Mouse (Mus musculus) liver, postnatal 0 days (tissue): Measurements from ENCODE around the gene Nup98.

Experiments used
- CTCF ChIP-seq: sonication (generic); IDR thresholded peaks from 2 replicates; pipeline ENCODE4 v1.5.1; 2016; ENCODE audit warnings: antibody characterized with exemption, low read depth
- EP300 ChIP-seq: IDR thresholded peaks from 2 replicates; pipeline ENCODE4 v1.6.1; 2016; ENCODE audit warnings: antibody characterized with exemption, low read depth, mild to moderate bottlenecking

DNA sequence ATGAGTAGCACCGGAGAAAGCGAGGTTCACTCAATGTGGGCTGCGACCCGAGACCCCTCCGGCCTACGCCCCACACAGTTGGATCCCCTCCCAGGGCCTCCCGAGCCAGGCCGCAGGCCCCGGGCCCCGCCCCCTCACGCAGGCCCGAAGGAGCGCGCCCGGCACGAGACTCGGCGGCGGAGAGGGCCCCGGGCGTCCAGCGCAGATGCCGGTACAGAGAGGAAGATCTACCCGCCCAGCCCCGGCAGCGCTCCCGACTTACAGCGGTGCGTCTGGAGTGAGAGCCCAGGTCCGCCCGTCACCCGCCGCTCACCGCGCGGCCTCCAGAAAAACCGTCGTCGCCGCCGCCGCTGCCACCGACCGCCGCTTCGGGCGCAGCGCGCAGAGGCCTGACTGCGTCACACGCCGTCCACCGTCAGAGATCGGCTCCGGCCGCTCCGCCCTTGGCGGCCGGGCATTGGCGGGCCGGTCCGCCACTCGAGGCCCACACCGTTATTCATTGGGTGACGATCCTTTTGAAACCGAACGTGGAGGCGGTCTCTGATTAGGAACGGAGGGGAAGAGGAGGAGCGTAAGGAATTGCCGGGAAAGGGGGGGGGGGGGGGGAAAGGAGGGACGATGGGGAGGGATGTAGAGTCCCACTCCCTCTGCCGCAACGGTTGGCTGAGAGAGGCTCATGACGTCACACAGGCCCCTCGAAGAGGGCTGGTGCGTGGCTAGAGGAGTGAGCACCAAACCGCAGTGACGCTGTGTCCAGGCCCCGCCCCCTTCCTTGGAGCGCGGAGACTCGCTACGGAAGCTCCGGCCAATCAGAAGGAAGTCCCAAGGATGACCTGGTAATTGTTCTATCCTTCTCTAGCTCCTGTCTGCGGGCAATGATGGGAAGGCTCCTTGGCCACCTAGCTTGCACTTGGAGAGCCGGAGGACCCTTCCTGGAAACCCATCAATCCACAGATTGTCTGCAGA, at the start of gene Nup98, which contains the start of gene Pgap2:
- TF ChIP-seq CTCF (peak; percentile 16), EP300 (no peak)
